10 mouse cellular contexts compared by ENCODE assay signal in the genomic region with DNA sequence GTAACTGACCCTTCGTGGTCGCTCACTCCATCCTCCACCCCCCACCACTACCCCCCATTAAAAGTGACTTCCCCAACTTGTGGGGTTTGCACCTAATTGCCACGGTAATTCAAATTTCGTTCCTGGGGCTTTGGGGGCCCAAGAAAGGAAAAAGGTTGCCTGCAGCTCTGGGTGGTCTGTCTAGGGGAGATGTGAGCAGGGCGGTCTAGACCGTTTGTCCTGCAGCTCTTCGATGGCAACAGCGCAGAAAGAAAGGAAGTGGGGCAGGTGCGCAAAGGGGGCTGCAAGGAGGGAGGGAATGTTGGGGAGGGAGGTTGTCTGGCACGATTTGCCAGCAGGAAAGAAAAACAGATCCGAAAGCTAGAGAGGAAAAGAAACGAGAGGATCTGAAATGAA. TPM values are rescaled to one million over a fixed set of nuclear protein-coding genes. Genes with fewer than 3 reads are reported as not detected.
DNase-seq lines count a peak whose midpoint lies in the region; ATAC-seq and TF ChIP-seq lines count a peak whose summit lies in the region.
"Had no signal": no experiment of that assay in that cellular context is flagged by ENCODE, and none has a peak within 500 bp of the region (broad histone marks: within the 10 kb centered on the region; RNA-seq: fewer than 3 reads in every experiment).

No protein-coding gene starts in this region.

- peak overlapping the region; percentile 36 for H3K4me3 ChIP-seq in kidney, postnatal 0 days (replicated peaks; ENCODE audit: low read depth, low read length)
- peak overlapping the region; percentile 31 for H3K4me3 ChIP-seq in embryonic facial prominence, embryonic 13.5 days
- peak overlapping the region; percentile 26; the same call in 1 of the 2 replicates for H3K4me3 ChIP-seq in intestine, postnatal 0 days (ENCODE audit: low read depth, low read length)
- peak overlapping the region; percentile 53 for H3K4me3 ChIP-seq in neural tube, embryonic 13.5 days

- TF ChIP-seq CTCF in kidney, postnatal 0 days (IDR thresholded peaks at IDR 0.05; ENCODE audit: low read depth): no peak
- no peak for TF ChIP-seq CTCF in intestine, postnatal 0 days (IDR thresholded peaks at IDR 0.05; ENCODE audit: low read depth)

- WGBS in kidney, postnatal 0 days: 2% methylated on average over 12 of the region's 12 CpGs
- WGBS in embryonic facial prominence, embryonic 13.5 days: 1% methylated on average over 12 of the region's 12 CpGs
- WGBS in intestine, postnatal 0 days: under 1% methylated on average over 12 of the region's 12 CpGs
- under 1% methylated on average over 12 of the region's 12 CpGs for WGBS in neural tube, embryonic 13.5 days

- intact Hi-C loops in left cerebral cortex, postnatal 25 days (cut with DNase I): no loop called here

- peaks cover 53% of the 10 kb centered on the region for H3K27me3 ChIP-seq in kidney, postnatal 0 days (ENCODE audit: insufficient read depth, low read length)
- H3K27me3 ChIP-seq in embryonic facial prominence, embryonic 13.5 days: peaks cover 100% of the 10 kb centered on the region
- peaks cover 79% of the 10 kb centered on the region for H3K27me3 ChIP-seq in intestine, postnatal 0 days (replicated peaks; ENCODE audit: control insufficient read depth, insufficient read depth, low read length)
- H3K27me3 ChIP-seq in neural tube, embryonic 13.5 days: peaks cover 92% of the 10 kb centered on the region

- H3K9ac ChIP-seq in kidney, postnatal 0 days (ENCODE audit: low read depth, low read length): no peak overlapping the region
- H3K9ac ChIP-seq in embryonic facial prominence, embryonic 13.5 days: no peak overlapping the region
- H3K9ac ChIP-seq in intestine, postnatal 0 days (ENCODE audit: low read depth, low read length): no peak overlapping the region
- H3K9ac ChIP-seq in neural tube, embryonic 13.5 days: peak overlapping the region; percentile 82

- DNase-seq in kidney, postnatal 0 days (ENCODE audit: low spot score): no peak
- DNase-seq in kidney, postnatal 14 days: no peak
- DNase-seq in frontal cortex, postnatal 10 days (ENCODE audit: low spot score in 2 of 2): no peak
- DNase-seq in left cerebral cortex, postnatal 25 days (ENCODE audit: low spot score in 2 of 2): no peak
- DNase-seq: cerebellum, adult 8-10 months; thymus, postnatal 14 days had no signal

- no peak for ATAC-seq in kidney, postnatal 0 days (replicated peaks; ENCODE audit: low FRiP score, low read depth)
- ATAC-seq in embryonic facial prominence, embryonic 13.5 days (ENCODE audit: insufficient number of reproducible peaks, insufficient read depth, low FRiP score, low TSS enrichment, low read depth): no peak
- no peak for ATAC-seq in intestine, postnatal 0 days
- ATAC-seq in neural tube, embryonic 13.5 days (ENCODE audit: low read depth): no peak
- ATAC-seq in megakaryocyte-erythroid progenitor cell, adult 5-6 weeks (replicated peaks; ENCODE audit: low FRiP score, low TSS enrichment, poor library complexity, severe bottlenecking): no peak

- no peak overlapping the region for H3K27ac ChIP-seq in kidney, postnatal 0 days
- H3K27ac ChIP-seq in embryonic facial prominence, embryonic 13.5 days: no peak overlapping the region
- H3K27ac ChIP-seq in intestine, postnatal 0 days (ENCODE audit: low read depth, low read length): no peak overlapping the region
- H3K27ac ChIP-seq in neural tube, embryonic 13.5 days (replicated peaks): peak overlapping the region; percentile 94

- peak overlapping the region; percentile 85 for H3K4me2 ChIP-seq in kidney, postnatal 0 days (ENCODE audit: low read length)
- peak overlapping the region; percentile 57 for H3K4me2 ChIP-seq in embryonic facial prominence, embryonic 13.5 days
- peak overlapping the region; percentile 62 for H3K4me2 ChIP-seq in intestine, postnatal 0 days (replicated peaks; ENCODE audit: low read depth)
- peak overlapping the region; percentile 64 for H3K4me2 ChIP-seq in neural tube, embryonic 13.5 days

- peaks cover 27% of the 10 kb centered on the region for H3K4me1 ChIP-seq in kidney, postnatal 0 days (replicated peaks; ENCODE audit: insufficient read depth, low read length)
- peaks cover 57% of the 10 kb centered on the region for H3K4me1 ChIP-seq in embryonic facial prominence, embryonic 13.5 days
- H3K4me1 ChIP-seq in intestine, postnatal 0 days (replicated peaks; ENCODE audit: control insufficient read depth, insufficient read depth, low read length): 0 out of 2 replicates have a peak, but pooled peaks cover 2% of the 10 kb centered on the region
- peaks cover 63% of the 10 kb centered on the region for H3K4me1 ChIP-seq in neural tube, embryonic 13.5 days (replicated peaks)

- H3K36me3 ChIP-seq in kidney, postnatal 0 days (ENCODE audit: insufficient read depth, low read length): no peaks in the 10 kb centered on the region
- H3K36me3 ChIP-seq in embryonic facial prominence, embryonic 13.5 days: no peaks in the 10 kb centered on the region
- no peaks in the 10 kb centered on the region for H3K36me3 ChIP-seq in intestine, postnatal 0 days (ENCODE audit: control insufficient read depth, insufficient read depth)
- no peaks in the 10 kb centered on the region for H3K36me3 ChIP-seq in neural tube, embryonic 13.5 days

- H3K9me3 ChIP-seq in kidney, postnatal 0 days (replicated peaks; ENCODE audit: low read length): no peaks in the 10 kb centered on the region
- H3K9me3 ChIP-seq in embryonic facial prominence, embryonic 13.5 days: no peaks in the 10 kb centered on the region
- no peaks in the 10 kb centered on the region for H3K9me3 ChIP-seq in intestine, postnatal 0 days (ENCODE audit: control insufficient read depth)
- no peaks in the 10 kb centered on the region for H3K9me3 ChIP-seq in neural tube, embryonic 13.5 days

RNA-seq across cellular contexts. Expression of a gene that starts 14.8 kb away (rescaled TPM):
- 0.25 and 0.26 TPM in 2 replicates for polyA plus RNA-seq in kidney, postnatal 0 days (2015; fragmentation: Nextera tagmentation; extraction: Ambion mirVana)
- 1.3 and 1.5 TPM in 2 replicates for polyA plus RNA-seq in embryonic facial prominence, embryonic 13.5 days (2015; fragmentation: Nextera tagmentation; extraction: Ambion mirVana)
- polyA plus RNA-seq in intestine, postnatal 0 days (2015; fragmentation: Nextera tagmentation; extraction: Ambion mirVana): 0.12 TPM in 1 of 2 replicates, not detected in the other
- 36.6 and 36.9 TPM in 2 replicates for polyA plus RNA-seq in neural tube, embryonic 13.5 days (2015; fragmentation: Nextera tagmentation; extraction: Ambion mirVana)
- not detected in 2 replicates for total RNA-seq in megakaryocyte-erythroid progenitor cell, adult 5-6 weeks (2014; fragmentation: Nextera tagmentation)
- total RNA-seq in megakaryocyte-erythroid progenitor cell, adult 5-6 weeks (2017): not detected in 2 replicates
- 100 to 1,000 TPM; 313 to 395 TPM for total RNA-seq in left cerebral cortex, postnatal 25 days (2021)

RNA-seq across cellular contexts. Expression of a gene that starts 59.1 kb away (rescaled TPM):
- 5.6 and 6.8 TPM in 2 replicates for polyA plus RNA-seq in kidney, postnatal 0 days (2015; fragmentation: Nextera tagmentation; extraction: Ambion mirVana)
- polyA plus RNA-seq in embryonic facial prominence, embryonic 13.5 days (2015; fragmentation: Nextera tagmentation; extraction: Ambion mirVana): 3.1 and 5.2 TPM in 2 replicates
- polyA plus RNA-seq in intestine, postnatal 0 days (2015; fragmentation: Nextera tagmentation; extraction: Ambion mirVana): 0.94 and 1.3 TPM in 2 replicates
- 0.68 and 0.80 TPM in 2 replicates for polyA plus RNA-seq in neural tube, embryonic 13.5 days (2015; fragmentation: Nextera tagmentation; extraction: Ambion mirVana)
- total RNA-seq in megakaryocyte-erythroid progenitor cell, adult 5-6 weeks (2014; fragmentation: Nextera tagmentation): not detected in 2 replicates
- not detected in 2 replicates for total RNA-seq in megakaryocyte-erythroid progenitor cell, adult 5-6 weeks (2017)
- total RNA-seq in left cerebral cortex, postnatal 25 days (2021): under 1 TPM; 0.21 to 0.50 TPM

Comparison
In these comparisons a context has a peak if more than half of its experiments do, and no peak if none do; other contexts are left out.
1. RNA of a gene that starts 14.8 kb away (polyA plus RNA-seq): 36.6 to 36.9 TPM in neural tube, embryonic 13.5 days; 1.3 to 1.5 TPM in embryonic facial prominence, embryonic 13.5 days, 0.25 to 0.26 TPM in kidney, postnatal 0 days and 0.12 TPM in intestine, postnatal 0 days; every median in the first group is over 10 times any median in the second.
2. Peak in every context shown above with its lines, with median percentiles within 50 percentile points of each other: H3K4me2 ChIP-seq and H3K4me3 ChIP-seq.